Mouse (Mus musculus) ES-E14 (cell line): ENCODE data around the gene Als2cl.

Experiments used
- CHD2 ChIP-seq: IDR thresholded peaks from 2 replicates; pipeline ENCODE4 v1.6.1; 2014; ENCODE audit warnings: mild to moderate bottlenecking, low read depth, low read length, inconsistent platforms
- HCFC1 ChIP-seq: IDR thresholded peaks from 2 replicates; pipeline ENCODE4 v1.6.1; 2012; ENCODE audit warnings: low read length, inconsistent platforms, borderline replicate concordance; ENCODE audit not compliant: insufficient read depth
- MAFK ChIP-seq: IDR thresholded peaks from 2 replicates; pipeline ENCODE4 v1.6.1; 2014; ENCODE audit warnings: mild to moderate bottlenecking, low read depth, low read length, inconsistent platforms; ENCODE audit not compliant: insufficient read depth
- ZC3H11A ChIP-seq: IDR thresholded peaks from 2 replicates; pipeline ENCODE4 v1.6.1; 2012; ENCODE audit warnings: low read depth, mild to moderate bottlenecking, inconsistent platforms, low read length, borderline replicate concordance

DNA sequence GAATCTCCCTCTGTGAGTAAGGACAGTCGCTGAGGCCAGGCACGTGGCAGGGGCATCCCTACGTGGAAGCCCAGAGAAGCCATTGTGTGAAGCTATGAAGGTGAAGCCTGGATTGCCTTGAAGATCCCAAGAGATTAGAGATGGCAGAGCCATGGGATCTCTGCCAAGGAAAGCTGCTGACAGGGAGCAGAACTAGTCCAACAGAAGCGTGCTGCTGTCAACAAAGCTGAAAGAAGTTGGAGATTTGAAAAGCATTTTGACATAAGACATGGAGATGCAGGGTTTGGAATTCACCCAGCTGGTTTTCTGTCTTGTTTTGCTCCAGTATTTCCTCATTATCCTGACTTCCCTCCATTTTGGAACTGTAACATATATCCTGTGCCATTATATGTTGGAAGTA lies 22.6 kb downstream of the Als2cl start:
- no peak for TF ChIP-seq ZC3H11A
- no peak for TF ChIP-seq CHD2
- no peak for TF ChIP-seq HCFC1
- TF ChIP-seq MAFK = no peak
